Mouse (Mus musculus): Measurements from ENCODE around the gene Gm3435.
"Not testable (repeated sequence)": the region's sequence is repeated elsewhere in the genome, so short reads cannot be mapped to it uniquely, and the experiment has no call there.

DNA sequence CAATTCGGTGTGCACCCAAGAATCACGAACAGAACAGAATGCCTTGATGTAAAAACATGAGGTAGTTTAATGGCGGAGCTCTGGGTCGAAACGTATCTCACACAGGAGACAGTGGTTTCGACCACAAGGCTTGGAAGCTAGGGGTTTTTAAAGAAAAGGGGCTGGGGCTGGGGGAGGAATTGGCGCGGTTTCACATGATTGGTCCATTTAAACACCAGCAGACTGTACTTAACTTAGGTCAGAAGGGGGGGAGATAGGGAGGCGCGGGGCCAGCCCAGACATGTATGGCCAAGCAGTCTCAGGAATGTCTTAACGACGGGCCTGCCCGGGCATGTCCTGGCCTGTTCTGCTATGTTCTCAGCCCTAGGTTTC, 43.8 kb downstream of the Gm3435 start:
- TF ChIP-seq GATA1, TAL1 (IDR thresholded peaks at IDR 0.05; ENCODE audit: low read length): not testable (repeated sequence)

All from erythroblast, embryonic 14.5 days (primary cell).